Mouse (Mus musculus): ENCODE measurements at regions not wholly inside any gene's neighbourhood (a gene's known extent, or its start where the extent isn't known, plus 50 kb on each side); places are given as distances from the start of the nearest gene placed in this dataset.

DNA sequence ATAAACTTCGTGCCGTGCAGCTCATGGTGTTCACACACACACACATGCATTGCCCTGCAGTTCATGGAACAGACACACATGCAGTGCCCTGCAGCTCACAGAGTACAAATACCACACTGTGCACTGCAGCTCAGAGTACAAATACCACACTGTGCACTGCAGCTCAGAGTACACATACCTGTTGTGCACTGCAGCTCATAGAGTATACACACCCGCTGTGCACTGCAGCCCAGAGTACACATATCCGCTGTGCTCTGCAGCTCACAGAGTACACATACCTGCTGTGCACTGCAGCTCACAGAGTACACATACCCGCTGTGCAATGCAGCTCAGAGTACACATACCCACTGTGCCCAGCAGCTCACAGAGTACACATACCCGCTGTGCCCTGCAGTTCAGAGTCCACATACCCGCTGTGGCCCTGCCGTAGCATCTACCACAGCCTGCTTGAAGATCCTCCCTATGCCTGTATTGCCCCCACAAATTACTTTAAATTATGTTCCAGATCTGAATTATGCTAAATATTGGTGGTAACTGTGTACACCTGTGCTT, 451.9 kb downstream of the Fam198b start:
- no peak for TF ChIP-seq CTCF (IDR thresholded peaks at IDR 0.05; ENCODE audit: insufficient read depth, low read depth, low read length)
- TF ChIP-seq POLR2A (IDR thresholded peaks at IDR 0.05; ENCODE audit: insufficient read depth, low read depth, low read length) = no peak

Measured in olfactory bulb, adult 2 months (tissue).